ENCODE assay signal across 8 mouse cellular contexts in genomic region chr3:89280606-89281511, GRCm38 (mm10). TPM values are rescaled to one million over a fixed set of nuclear protein-coding genes. Genes with fewer than 3 reads are reported as not detected.
DNase-seq lines count a peak whose midpoint lies in the region; ATAC-seq and TF ChIP-seq lines count a peak whose summit lies in the region.

Gene Efna1, minus strand, starts transcription at chr3:89281142.

- WGBS in heart, embryonic 13.5 days, result under 1% methylated on average over 52 of the region's 52 CpGs
- under 1% methylated on average over 52 of the region's 52 CpGs for WGBS in kidney, embryonic 16.5 days
- WGBS in lung, embryonic 15.5 days, result under 1% methylated on average over 52 of the region's 52 CpGs

- TF ChIP-seq CTCF in C2C12 (IDR thresholded peaks at IDR 0.05; ENCODE audit: control insufficient read depth, insufficient read depth, insufficient read length), result no peak

- peaks cover 30% of the 10 kb centered on the region for H3K79me2 ChIP-seq in C2C12 (ENCODE audit: control insufficient read depth, insufficient read depth)

- no peaks in the 10 kb centered on the region for H3K36me3 ChIP-seq in C2C12 (ENCODE audit: control insufficient read depth, insufficient read depth)
- H3K36me3 ChIP-seq in heart, embryonic 13.5 days, result peaks cover 4% of the 10 kb centered on the region
- H3K36me3 ChIP-seq in kidney, embryonic 16.5 days (ENCODE audit: insufficient read depth, low read length), result peaks cover 3% of the 10 kb centered on the region
- peaks cover 2% of the 10 kb centered on the region; the same call in 1 of the 2 replicates for H3K36me3 ChIP-seq in lung, embryonic 15.5 days

- H3K4me2 ChIP-seq in heart, embryonic 13.5 days, result peak within 1 kb of the TSS; percentile 94
- H3K4me2 ChIP-seq in kidney, embryonic 16.5 days (replicated peaks; ENCODE audit: low read depth, low read length), result peak within 1 kb of the TSS; percentile 91
- peak within 1 kb of the TSS; percentile 85 for H3K4me2 ChIP-seq in lung, embryonic 15.5 days

- peaks cover 12% of the 10 kb centered on the region for H3K79me3 ChIP-seq in C2C12 (ENCODE audit: low read depth)

- H3K4me3 ChIP-seq in C2C12 (ENCODE audit: insufficient read depth, poor library complexity, severe bottlenecking), result peak within 1 kb of the TSS; percentile 45
- H3K4me3 ChIP-seq in heart, embryonic 13.5 days, result peak within 1 kb of the TSS; percentile 66
- peak within 1 kb of the TSS; percentile 59 for H3K4me3 ChIP-seq in kidney, embryonic 16.5 days (ENCODE audit: low read length)
- peak within 1 kb of the TSS; percentile 64 for H3K4me3 ChIP-seq in lung, embryonic 15.5 days

- H3K27ac ChIP-seq in heart, embryonic 13.5 days (replicated peaks), result peak within 1 kb of the TSS; percentile 89
- H3K27ac ChIP-seq in kidney, embryonic 16.5 days (ENCODE audit: low read length), result peak within 1 kb of the TSS; percentile 88
- peak within 1 kb of the TSS; percentile 94 for H3K27ac ChIP-seq in lung, embryonic 15.5 days

- peak; percentile 18 for DNase-seq in T-cell, adult 2 months (ENCODE audit: low spot score)
- DNase-seq in embryo, embryonic 9.5 days (ENCODE audit: extremely low spot score), result peak; percentile 63
- peak; percentile 48 for DNase-seq in ovary, postnatal 14 days (ENCODE audit: low spot score)

- peaks cover 5% of the 10 kb centered on the region for H3K27me3 ChIP-seq in C2C12 (ENCODE audit: control insufficient read depth, insufficient read depth, insufficient read length)
- peaks cover 17% of the 10 kb centered on the region; the same call in 1 of the 2 replicates for H3K27me3 ChIP-seq in heart, embryonic 13.5 days (replicated peaks)
- no peaks in the 10 kb centered on the region for H3K27me3 ChIP-seq in kidney, embryonic 16.5 days (ENCODE audit: insufficient read depth, low read length)
- H3K27me3 ChIP-seq in lung, embryonic 15.5 days, result peaks cover 8% of the 10 kb centered on the region; the same call in 1 of the 2 replicates

- no peaks in the 10 kb centered on the region for H3K9me3 ChIP-seq in heart, embryonic 13.5 days
- no peaks in the 10 kb centered on the region for H3K9me3 ChIP-seq in kidney, embryonic 16.5 days (ENCODE audit: low read length)
- H3K9me3 ChIP-seq in lung, embryonic 15.5 days, result no peaks in the 10 kb centered on the region

- H3K9ac ChIP-seq in heart, embryonic 13.5 days, result peak within 1 kb of the TSS; percentile 86
- H3K9ac ChIP-seq in kidney, embryonic 16.5 days (replicated peaks; ENCODE audit: low read length), result peak within 1 kb of the TSS; percentile 75
- H3K9ac ChIP-seq in lung, embryonic 15.5 days, result peak within 1 kb of the TSS; percentile 77

- peaks cover 49% of the 10 kb centered on the region for H3K4me1 ChIP-seq in heart, embryonic 13.5 days
- H3K4me1 ChIP-seq in kidney, embryonic 16.5 days (ENCODE audit: insufficient read depth, low read length), result peaks cover 50% of the 10 kb centered on the region
- peaks cover 43% of the 10 kb centered on the region for H3K4me1 ChIP-seq in lung, embryonic 15.5 days

- ATAC-seq in heart, embryonic 13.5 days (ENCODE audit: extremely low read depth, insufficient number of reproducible peaks, low FRiP score, low TSS enrichment), result no peak
- peak; percentile 44 for ATAC-seq in kidney, embryonic 16.5 days (ENCODE audit: low FRiP score, low TSS enrichment)
- peak; percentile 32; the same call in 1 of the 2 replicates for ATAC-seq in lung, embryonic 15.5 days (ENCODE audit: borderline replicate concordance, extremely low read depth, low FRiP score, low TSS enrichment)
- no peak for ATAC-seq in monocyte, adult 5-6 weeks (replicated peaks; ENCODE audit: insufficient number of reproducible peaks, low FRiP score, low TSS enrichment, poor library complexity, severe bottlenecking)

- no peak within 1 kb of the TSS for H3ac ChIP-seq in C2C12 (ENCODE audit: control insufficient read depth, insufficient read length, low read depth)

TF ChIP-seq in C2C12, 6 proteins besides CTCF, POLR2A, EP300 and RAD21:
- no peak for TF ChIP-seq CEBPB (IDR thresholded peaks at IDR 0.05; ENCODE audit: low read depth)
- no peak for TF ChIP-seq MYOG (IDR thresholded peaks at IDR 0.05; ENCODE audit: control insufficient read depth, extremely low read depth, insufficient read length)
- TF ChIP-seq MYOD1 (IDR thresholded peaks at IDR 0.05; ENCODE audit: control insufficient read depth, insufficient read length, low read depth), result no peak
- TF ChIP-seq USF1 (IDR thresholded peaks at IDR 0.05; ENCODE audit: low read depth), result no peak
- no peak for TF ChIP-seq MAX (IDR thresholded peaks at IDR 0.05)
- no peak for TF ChIP-seq FOSL1 (IDR thresholded peaks at IDR 0.05; ENCODE audit: insufficient read depth, low read length, poor library complexity, severe bottlenecking)
TF ChIP-seq in C2C12: peak in this region for 0.

RNA-seq across cellular contexts. Expression of gene Efna1, which starts in this region (rescaled TPM):
- polyA plus RNA-seq in C2C12 (2012; fragmentation: generic; extraction: Trizol), result 13.9 TPM
- polyA plus RNA-seq in heart, embryonic 13.5 days (2015; fragmentation: Nextera tagmentation; extraction: Ambion mirVana), result 33.3 and 38.4 TPM in 2 replicates
- polyA plus RNA-seq in kidney, embryonic 16.5 days (2015; fragmentation: Nextera tagmentation; extraction: Ambion mirVana), result 81.9 and 86.7 TPM in 2 replicates
- 89.7 and 94.5 TPM in 2 replicates for polyA plus RNA-seq in lung, embryonic 15.5 days (2015; fragmentation: Nextera tagmentation; extraction: Ambion mirVana)
- 0.38 to 0.39 TPM in 2 of 3 replicates, not detected in the other for total RNA-seq in monocyte, adult 5-6 weeks (2017)

Comparison
In these comparisons a context has a peak if more than half of its experiments do, and no peak if none do; other contexts are left out.
1. ATAC-seq: peak in kidney, embryonic 16.5 days (single experiment) and lung, embryonic 15.5 days (single experiment); none in heart, embryonic 13.5 days (single experiment) and monocyte, adult 5-6 weeks (single experiment).
2. Peak in every context shown above with its lines, with median percentiles within 50 percentile points of each other: H3K4me3 ChIP-seq, DNase-seq, H3K27ac ChIP-seq, H3K4me2 ChIP-seq and H3K9ac ChIP-seq.